Mouse (Mus musculus): ENCODE measurements around the gene Vars. TPM values are rescaled to one million over a fixed set of nuclear protein-coding genes. Genes with fewer than 3 reads are reported as not detected.
A peak's percentile ranks its signal among the peaks of the same experiment; 100 is the strongest.
"Not testable (repeated sequence)": the region's sequence is repeated elsewhere in the genome, so short reads cannot be mapped to it uniquely, and the experiment has no call there.

The Vars gene
- polyA plus RNA-seq (2015; fragmentation: Nextera tagmentation; extraction: Ambion mirVana), result 110 and 112 TPM in 2 replicates

DNA sequence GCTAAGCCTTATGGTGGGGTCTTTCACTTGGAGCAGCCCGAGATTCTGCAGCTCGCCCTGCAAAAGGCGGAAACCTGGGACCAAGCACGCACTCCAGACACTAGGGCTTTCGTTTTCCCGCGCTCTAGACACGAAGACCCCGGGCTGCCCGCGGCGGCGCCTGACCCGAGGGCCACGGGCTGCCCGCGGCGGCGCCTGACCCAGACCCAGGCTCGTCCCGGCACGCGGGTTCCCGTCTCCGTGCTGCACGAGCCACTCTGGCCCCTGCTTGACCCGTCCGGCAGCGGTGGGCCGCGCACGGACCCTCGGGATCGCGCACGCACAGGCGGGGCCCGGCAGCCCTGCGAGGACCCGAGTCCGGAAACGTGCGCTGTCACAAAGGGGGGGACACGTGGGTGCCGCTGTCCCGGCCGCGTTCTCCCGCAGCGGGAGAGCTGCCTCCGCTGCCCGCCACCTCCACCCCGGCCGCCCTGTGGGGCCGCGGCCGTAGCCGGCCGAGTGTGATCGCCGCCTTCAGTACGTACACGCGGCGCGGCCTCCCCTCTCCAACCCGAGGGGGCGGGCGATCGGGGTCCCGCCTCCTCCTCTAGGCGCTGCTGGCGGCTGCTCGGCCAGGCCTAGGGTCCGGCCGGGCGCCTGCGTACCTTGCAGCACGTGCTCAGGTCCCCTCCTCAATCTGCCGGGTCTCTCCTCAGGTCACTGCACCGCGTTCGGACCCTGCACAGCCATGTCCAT lies at the start of gene Vars:
TSS of gene Vars (plus strand) at position 271 of the 735 bp plus-strand sequence.
- Histone ChIP-seq H3K36me3 (peaks cover 54% of the 10 kb centered on the region), H3K4me1 (replicated peaks) (peaks cover 71% of the 10 kb centered on the region), H3K4me2 (peak within 1 kb of the TSS; percentile 85), H3K4me3 (replicated peaks) (peak within 1 kb of the TSS; percentile 79), H3K27me3 (no peaks in the 10 kb centered on the region), H3K27ac (peak within 1 kb of the TSS; percentile 97), H3K9ac (peak within 1 kb of the TSS; percentile 91), H3K9me3 (replicated peaks) (no peaks in the 10 kb centered on the region)
- peak; percentile 75 for ATAC-seq (ENCODE audit: low read depth)
- peak; percentile 84 for DNase-seq
- under 1% methylated on average over 83 of the region's 83 CpGs for WGBS (ENCODE audit: insufficient replicate concordance)

GRCm38 (mm10) chr17:34951636-34952377 lies 49.0 kb upstream of the Vars start:
- H3K4me3 ChIP-seq (replicated peaks), result peak overlapping the region; percentile 82
- H3K4me2 ChIP-seq, result peak overlapping the region; percentile 95
- DNase-seq, result no peak
- peaks cover 23% of the 10 kb centered on the region for H3K36me3 ChIP-seq
- peaks cover 21% of the 10 kb centered on the region for H3K27me3 ChIP-seq
- ATAC-seq (ENCODE audit: low read depth), result peak; percentile 8; the same call in 1 of the 2 replicates
- peak overlapping the region; percentile 96 for H3K27ac ChIP-seq
- H3K9me3 ChIP-seq (replicated peaks), result no peaks in the 10 kb centered on the region
- H3K4me1 ChIP-seq (replicated peaks), result peaks cover 35% of the 10 kb centered on the region
- WGBS (ENCODE audit: insufficient replicate concordance), result under 1% methylated on average over 29 of the region's 29 CpGs
- peak overlapping the region; percentile 97 for H3K9ac ChIP-seq

GRCm38 (mm10) chr17:34952378-34953040 lies 48.3 kb upstream of the Vars start:
- WGBS (ENCODE audit: insufficient replicate concordance), result under 1% methylated on average over 23 of the region's 23 CpGs
- peak overlapping the region; percentile 96 for H3K27ac ChIP-seq
- ATAC-seq (ENCODE audit: low read depth) (peak; percentile 66), DNase-seq (peak; percentile 74)
- peaks cover 28% of the 10 kb centered on the region for H3K27me3 ChIP-seq
- H3K4me1 ChIP-seq (replicated peaks), result peaks cover 35% of the 10 kb centered on the region
- no peaks in the 10 kb centered on the region for H3K9me3 ChIP-seq (replicated peaks)
- H3K4me2 ChIP-seq, result peak overlapping the region; percentile 95
- peaks cover 23% of the 10 kb centered on the region for H3K36me3 ChIP-seq
- peak overlapping the region; percentile 97 for H3K9ac ChIP-seq
- H3K4me3 ChIP-seq (replicated peaks), result peak overlapping the region; percentile 82

DNA sequence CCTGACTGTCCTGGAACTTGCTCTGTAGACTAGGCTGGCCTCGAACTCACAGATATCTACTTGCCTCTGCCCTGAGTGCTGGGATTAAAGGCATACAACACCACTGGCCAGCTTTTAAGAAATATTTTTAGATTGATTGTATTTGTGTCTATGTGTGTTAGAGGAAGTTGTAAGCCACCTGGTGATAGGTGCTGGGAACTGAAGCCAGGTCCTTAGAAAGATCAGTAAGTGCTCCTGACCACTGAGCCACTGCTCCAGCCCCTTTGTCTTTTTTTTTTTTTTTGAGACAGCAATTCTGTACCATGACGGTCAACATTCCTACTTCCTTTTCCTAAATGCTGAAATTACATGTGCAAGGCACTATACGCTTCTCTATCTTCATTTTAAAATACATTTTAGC lies 47.5 kb upstream of the Vars start:
- H3K9ac ChIP-seq, result peak overlapping the region; percentile 97
- WGBS (ENCODE audit: insufficient replicate concordance), result 64% methylated on average over 3 of the region's 3 CpGs

DNA sequence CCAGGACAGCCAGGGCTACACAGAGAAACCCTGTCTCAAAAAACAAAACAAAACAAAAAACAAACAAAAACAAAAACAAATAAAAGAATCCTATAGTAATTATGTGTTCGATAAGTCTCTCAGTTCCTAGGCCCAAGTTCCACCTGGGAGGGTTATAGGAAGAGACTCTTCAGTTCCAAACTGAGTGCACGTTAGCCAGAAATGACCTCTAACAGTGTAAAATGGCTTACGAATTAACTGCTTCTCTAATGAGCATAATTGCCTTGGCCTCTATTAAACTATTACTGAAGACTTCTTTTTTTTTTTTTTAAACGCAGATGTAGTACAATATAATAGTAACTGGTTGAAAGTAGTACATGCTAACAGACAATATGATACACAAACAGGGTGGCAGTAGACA lies 46.9 kb upstream of the Vars start:
- peaks cover 35% of the 10 kb centered on the region for H3K27me3 ChIP-seq
- no peak overlapping the region for H3K4me3 ChIP-seq (replicated peaks)
- 83% methylated on average over 4 of the region's 4 CpGs for whole genome bisulfite sequencing (ENCODE audit: insufficient replicate concordance)
- no peaks in the 10 kb centered on the region for H3K9me3 ChIP-seq (replicated peaks)
- ATAC-seq (ENCODE audit: low read depth) (no peak), DNase-seq (no peak)
- H3K9ac ChIP-seq, result no peak overlapping the region
- peaks cover 23% of the 10 kb centered on the region for H3K36me3 ChIP-seq
- H3K4me2 ChIP-seq, result no peak overlapping the region
- H3K27ac ChIP-seq, result no peak overlapping the region
- H3K4me1 ChIP-seq (replicated peaks), result peaks cover 32% of the 10 kb centered on the region

More for the DNA sequence above, 47.5 kb upstream of the Vars start:
- Histone ChIP-seq H3K36me3 (peaks cover 23% of the 10 kb centered on the region), H3K4me3 (replicated peaks) (peak overlapping the region; percentile 82), H3K27ac (peak overlapping the region; percentile 96; the same call in 1 of the 2 replicates), H3K4me2 (peak overlapping the region; percentile 95), H3K4me1 (replicated peaks) (peaks cover 35% of the 10 kb centered on the region), H3K27me3 (peaks cover 32% of the 10 kb centered on the region), H3K9me3 (replicated peaks) (no peaks in the 10 kb centered on the region)
- DNase-seq (no peak), ATAC-seq (ENCODE audit: low read depth) (no peak)

DNA sequence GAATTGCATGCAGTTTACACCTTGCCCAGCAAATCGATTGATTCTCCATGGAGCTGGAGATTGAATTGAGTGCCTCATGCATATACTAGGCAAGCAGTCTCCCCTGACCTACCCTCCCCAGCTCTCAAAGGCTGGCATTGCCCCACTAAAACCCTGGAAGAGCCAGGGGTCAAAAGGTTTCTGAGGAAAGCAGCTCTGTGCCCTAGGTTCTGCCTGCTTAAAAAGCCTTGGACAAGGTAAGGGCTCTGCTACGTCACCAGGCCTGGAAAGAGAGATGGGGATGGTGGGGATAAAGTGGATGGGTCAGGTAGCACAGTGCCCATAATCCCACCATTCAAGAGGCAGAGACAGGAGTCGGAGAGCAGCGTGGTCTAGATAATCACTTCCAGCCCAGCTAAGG lies 46.0 kb upstream of the Vars start:
- peaks cover 34% of the 10 kb centered on the region for H3K4me1 ChIP-seq (replicated peaks)
- WGBS (ENCODE audit: insufficient replicate concordance), result 75% methylated on average over 4 of the region's 4 CpGs
- H3K9me3 ChIP-seq (replicated peaks), result no peaks in the 10 kb centered on the region
- peaks cover 43% of the 10 kb centered on the region for H3K27me3 ChIP-seq
- no peak overlapping the region for H3K27ac ChIP-seq
- DNase-seq, result no peak
- peaks cover 17% of the 10 kb centered on the region for H3K36me3 ChIP-seq
- no peak overlapping the region for H3K4me3 ChIP-seq (replicated peaks)
- H3K9ac ChIP-seq, result no peak overlapping the region
- H3K4me2 ChIP-seq, result no peak overlapping the region
- no peak for ATAC-seq (ENCODE audit: low read depth)

DNA sequence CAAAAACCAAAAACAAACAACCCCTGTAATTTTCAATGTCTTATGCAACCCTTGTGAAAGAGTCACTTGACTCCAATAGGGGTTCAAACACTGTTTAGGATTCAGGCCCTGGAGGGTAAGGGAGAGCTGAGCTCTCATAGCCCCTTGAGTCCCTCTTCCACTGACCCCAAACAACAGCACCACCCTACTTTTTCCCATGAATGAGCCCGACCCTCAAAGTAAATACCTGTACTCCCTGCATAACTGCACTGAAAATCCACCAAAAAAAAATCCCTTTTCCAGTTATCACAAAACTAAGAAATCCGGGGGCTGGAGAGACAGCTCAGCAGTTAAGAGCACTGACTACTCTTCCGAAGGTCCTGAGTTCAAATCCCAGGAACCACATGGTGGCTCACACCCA lies 44.9 kb upstream of the Vars start:
- 60% methylated on average over 3 of the region's 3 CpGs for WGBS (ENCODE audit: insufficient replicate concordance)

DNA sequence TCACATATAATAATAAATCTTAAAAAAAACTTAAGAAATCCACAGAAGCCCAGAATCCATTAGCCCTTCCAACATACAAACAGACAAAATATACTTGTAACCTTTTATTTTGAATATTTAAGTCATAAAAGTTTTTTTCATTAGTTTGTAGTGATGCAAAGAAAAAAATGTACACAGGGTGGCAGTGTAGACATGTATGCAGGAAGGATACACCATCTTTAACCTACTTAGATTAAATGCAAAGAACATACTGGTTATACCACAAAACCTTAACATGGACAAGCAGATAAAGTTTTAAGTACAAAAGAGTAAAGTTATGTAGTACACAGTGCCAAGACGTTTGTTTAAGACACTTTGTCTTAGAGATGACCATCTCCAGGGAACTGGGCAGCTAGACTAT lies 44.4 kb upstream of the Vars start:
- DNase-seq, result no peak
- Histone ChIP-seq H3K36me3 (peaks cover 2% of the 10 kb centered on the region), H3K27ac (no peak overlapping the region), H3K9me3 (replicated peaks) (no peaks in the 10 kb centered on the region), H3K27me3 (peaks cover 52% of the 10 kb centered on the region), H3K9ac (no peak overlapping the region), H3K4me3 (replicated peaks) (no peak overlapping the region), H3K4me2 (no peak overlapping the region), H3K4me1 (replicated peaks) (peaks cover 28% of the 10 kb centered on the region)
- no peak for ATAC-seq (ENCODE audit: low read depth)
- 29% methylated on average over 1 of the region's 1 CpGs for WGBS (ENCODE audit: insufficient replicate concordance)

More for the DNA sequence above, 44.9 kb upstream of the Vars start:
- Histone ChIP-seq H3K9me3 (replicated peaks) (no peaks in the 10 kb centered on the region), H3K27me3 (peaks cover 49% of the 10 kb centered on the region), H3K4me2 (no peak overlapping the region), H3K36me3 (peaks cover 6% of the 10 kb centered on the region), H3K9ac (no peak overlapping the region), H3K27ac (no peak overlapping the region), H3K4me3 (replicated peaks) (no peak overlapping the region), H3K4me1 (replicated peaks) (peaks cover 33% of the 10 kb centered on the region)
- ATAC-seq (ENCODE audit: low read depth) (no peak), DNase-seq (no peak)

DNA sequence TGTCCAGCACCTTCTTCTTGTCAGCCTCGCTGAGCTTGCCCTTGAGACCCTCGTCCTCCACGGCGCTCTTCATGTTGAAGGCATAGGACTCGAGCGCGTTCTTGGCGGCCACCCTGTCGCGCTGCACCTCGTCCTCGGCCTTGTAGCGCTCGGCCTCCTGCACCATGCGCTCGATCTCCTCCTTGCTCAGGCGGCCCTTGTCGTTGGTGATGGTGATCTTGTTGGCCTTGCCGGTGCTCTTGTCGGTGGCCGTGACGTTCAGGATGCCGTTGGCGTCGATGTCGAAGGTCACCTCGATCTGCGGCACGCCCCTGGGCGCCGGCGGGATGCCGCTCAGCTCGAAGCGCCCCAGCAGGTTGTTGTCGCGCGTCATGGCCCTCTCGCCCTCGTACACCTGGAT lies 43.5 kb upstream of the Vars start:
- not testable (repeated sequence) for H3K9me3 ChIP-seq (replicated peaks); DNase-seq; H3K4me3 ChIP-seq (replicated peaks); H3K4me2 ChIP-seq; H3K27ac ChIP-seq; ATAC-seq (ENCODE audit: low read depth); H3K9ac ChIP-seq; H3K36me3 ChIP-seq
- peaks cover 60% of the 10 kb centered on the region for H3K27me3 ChIP-seq
- 20% methylated on average over 29 of the region's 40 CpGs for WGBS (ENCODE audit: insufficient replicate concordance)
- peaks cover 22% of the 10 kb centered on the region for H3K4me1 ChIP-seq (replicated peaks)

DNA sequence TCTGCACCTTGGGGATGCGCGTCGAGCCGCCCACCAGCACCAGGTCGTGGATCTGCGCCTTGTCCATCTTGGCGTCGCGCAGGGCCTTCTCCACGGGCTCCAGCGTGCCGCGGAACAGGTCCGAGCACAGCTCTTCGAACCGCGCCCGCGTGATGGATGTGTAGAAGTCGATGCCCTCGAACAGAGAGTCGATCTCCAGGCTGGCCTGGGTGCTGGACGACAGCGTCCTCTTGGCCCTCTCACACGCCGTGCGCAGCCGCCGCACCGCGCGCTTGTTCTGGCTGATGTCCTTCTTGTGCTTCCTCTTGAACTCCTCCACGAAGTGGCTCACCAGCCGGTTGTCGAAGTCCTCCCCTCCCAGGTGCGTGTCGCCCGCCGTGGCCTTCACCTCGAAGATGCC lies 42.8 kb upstream of the Vars start:
- not testable (repeated sequence) for ATAC-seq (ENCODE audit: low read depth); H3K4me2 ChIP-seq; H3K4me3 ChIP-seq (replicated peaks); H3K36me3 ChIP-seq; H3K9ac ChIP-seq; H3K27ac ChIP-seq; DNase-seq; H3K9me3 ChIP-seq (replicated peaks)
- WGBS (ENCODE audit: insufficient replicate concordance), result 21% methylated on average over 26 of the region's 40 CpGs
- peaks cover 21% of the 10 kb centered on the region for H3K4me1 ChIP-seq (replicated peaks)
- H3K27me3 ChIP-seq, result peaks cover 63% of the 10 kb centered on the region

- H3K9ac ChIP-seq; ATAC-seq (ENCODE audit: low read depth); H3K27ac ChIP-seq; DNase-seq; H3K9me3 ChIP-seq (replicated peaks); H3K36me3 ChIP-seq: not testable (repeated sequence)
- 3% methylated on average over 33 of the region's 47 CpGs for WGBS (ENCODE audit: insufficient replicate concordance)
- Histone ChIP-seq H3K4me1 (replicated peaks) (peaks cover 15% of the 10 kb centered on the region), H3K4me3 (replicated peaks) (peak overlapping the region; percentile 58), H3K27me3 (peaks cover 71% of the 10 kb centered on the region), H3K4me2 (peak overlapping the region; percentile 85)
Measured at GRCm38 (mm10) chr17:34958734-34959129, 42.1 kb upstream of the Vars start.
